Mouse (Mus musculus): Measurements from ENCODE around the gene Dact1. TPM values are rescaled to one million over a fixed set of nuclear protein-coding genes. Genes with fewer than 3 reads are reported as not detected.
A peak's percentile ranks its signal among the peaks of the same experiment; 100 is the strongest.

Gene Dact1
- polyA plus RNA-seq, 1 experiment from 2014 or later = 15.8 TPM

DNA sequence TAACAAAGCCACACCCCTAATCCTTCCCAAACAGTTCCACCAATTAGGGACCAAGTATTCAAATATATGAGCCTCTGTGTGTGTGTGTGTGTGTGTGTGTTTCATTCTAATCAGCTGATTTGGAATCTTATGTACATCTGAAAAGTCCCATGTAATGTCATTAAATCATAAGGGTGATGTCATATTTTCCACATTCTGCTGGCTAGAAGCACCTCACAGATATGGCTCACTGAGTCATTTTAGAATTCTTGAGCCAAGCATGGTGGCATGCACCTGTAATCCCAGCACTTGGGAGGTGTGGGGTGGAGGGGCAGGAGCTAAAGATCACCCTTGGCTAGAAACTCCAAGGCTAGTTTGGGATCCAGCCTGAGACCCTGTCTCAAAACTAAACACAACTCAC lies 24.3 kb upstream of the Dact1 start:
- H3K36me3 ChIP-seq (ENCODE audit: control insufficient read depth, insufficient read depth, low read length) = no peaks in the 10 kb centered on the region
- no peak overlapping the region for H3K4me3 ChIP-seq (ENCODE audit: low read length)
- peaks cover 3% of the 10 kb centered on the region; the same call in 1 of the 2 replicates for H3K4me1 ChIP-seq (ENCODE audit: control insufficient read depth, insufficient read depth, low read depth, low read length)
- H3K27me3 ChIP-seq (replicated peaks; ENCODE audit: control insufficient read depth, insufficient read depth, low read length) = no peaks in the 10 kb centered on the region; the same call in 1 of the 2 replicates
- H3K9me3 ChIP-seq (ENCODE audit: control insufficient read depth, low read length) = peaks cover 3% of the 10 kb centered on the region; the same call in 1 of the 2 replicates
- no peak overlapping the region for H3K4me2 ChIP-seq (ENCODE audit: low read length)
- no peak for ATAC-seq
- no peak overlapping the region for H3K9ac ChIP-seq (ENCODE audit: low read depth, low read length)
- H3K27ac ChIP-seq (ENCODE audit: low read depth, low read length) = no peak overlapping the region

DNA sequence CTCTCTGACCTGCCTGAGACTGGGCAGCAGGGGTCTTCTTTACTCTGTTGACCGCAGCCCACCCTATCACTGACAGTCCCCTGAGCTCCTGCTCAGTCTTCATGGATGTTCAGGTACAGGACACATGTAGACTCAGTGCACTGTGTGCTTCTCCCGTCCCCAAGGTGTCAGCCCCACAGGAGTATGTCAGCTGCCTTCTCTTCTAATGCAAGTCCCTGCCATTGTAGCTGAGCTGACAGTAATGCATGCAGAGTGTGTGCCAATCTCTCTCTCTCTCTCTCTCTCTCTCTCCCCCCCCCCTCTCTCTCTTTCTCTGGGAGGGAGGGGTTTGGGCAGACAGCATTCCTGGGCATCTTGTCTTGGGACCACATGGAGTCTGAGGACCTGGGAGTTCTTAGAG lies 19.2 kb upstream of the Dact1 start:
- peak; percentile 48; the same call in 1 of the 2 replicates for ATAC-seq
- 58% methylated on average over 2 of the region's 2 CpGs for WGBS
- H3K4me2 ChIP-seq (ENCODE audit: low read length) = no peak overlapping the region

DNA sequence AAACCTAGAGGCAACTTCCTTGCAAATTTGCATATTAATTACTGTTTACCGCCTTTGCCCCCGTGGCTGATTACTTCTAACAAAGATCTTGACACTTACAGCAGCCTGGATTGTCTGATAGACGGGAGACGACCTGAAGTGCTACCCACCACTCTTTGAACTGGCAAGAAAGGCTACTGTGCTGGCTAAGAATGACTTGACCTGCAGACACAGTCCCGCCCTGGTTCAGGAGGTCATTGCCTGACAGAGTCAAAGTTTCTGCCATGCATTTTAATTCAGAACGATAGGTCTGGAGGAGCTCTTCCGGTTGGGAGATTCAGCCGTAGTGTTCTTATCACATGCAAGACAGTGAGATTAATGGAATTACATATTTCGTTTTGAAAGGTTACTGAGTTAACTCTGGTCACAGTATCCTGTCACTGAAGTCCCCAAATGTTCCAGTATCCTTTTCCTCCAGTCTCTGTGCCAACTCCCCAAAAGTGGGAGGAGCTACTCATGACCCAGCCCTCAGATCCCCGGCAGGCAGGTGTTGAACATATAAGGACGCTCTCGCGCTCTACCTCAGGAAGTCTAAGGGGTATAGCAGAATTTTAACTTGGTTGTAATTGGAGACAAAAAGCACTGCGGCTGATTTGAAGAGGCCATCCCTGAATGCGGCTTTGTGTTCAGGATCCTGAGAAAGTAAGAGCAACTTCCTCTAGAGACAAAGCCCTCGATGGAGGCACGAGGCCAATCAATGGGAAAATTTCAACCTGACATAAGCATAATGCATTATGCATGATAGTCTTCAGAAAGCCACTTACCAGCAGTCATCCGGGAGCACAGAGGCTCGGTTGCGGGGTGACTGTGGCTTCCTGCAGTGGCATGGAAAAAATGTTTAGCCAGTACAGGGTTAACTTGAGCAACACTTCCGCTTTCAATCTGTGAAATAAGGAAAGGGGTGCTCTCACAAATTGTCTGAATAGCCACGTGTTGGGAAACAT lies 15.4 kb upstream of the Dact1 start:
- H3K9ac ChIP-seq (ENCODE audit: low read depth, low read length) = peak overlapping the region; percentile 37; the same call in 1 of the 2 replicates
- peak overlapping the region; percentile 30 for H3K4me3 ChIP-seq (ENCODE audit: low read length)
- peak overlapping the region; percentile 60 for H3K4me2 ChIP-seq (ENCODE audit: low read length)
- H3K9me3 ChIP-seq (ENCODE audit: control insufficient read depth, low read length) = no peaks in the 10 kb centered on the region
- no peak overlapping the region for H3K27ac ChIP-seq (ENCODE audit: low read depth, low read length)
- peak; percentile 34; the same call in 1 of the 2 replicates for ATAC-seq
- H3K27me3 ChIP-seq (replicated peaks; ENCODE audit: control insufficient read depth, insufficient read depth, low read length) = no peaks in the 10 kb centered on the region; the same call in 1 of the 2 replicates
- H3K36me3 ChIP-seq (ENCODE audit: control insufficient read depth, insufficient read depth, low read length) = no peaks in the 10 kb centered on the region
- 8% methylated on average over 22 of the region's 22 CpGs for WGBS
- peaks cover 5% of the 10 kb centered on the region; the same call in 1 of the 2 replicates for H3K4me1 ChIP-seq (ENCODE audit: control insufficient read depth, insufficient read depth, low read depth, low read length)

More for the DNA sequence above, 19.2 kb upstream of the Dact1 start:
- Histone ChIP-seq H3K4me1 (ENCODE audit: control insufficient read depth, insufficient read depth, low read depth, low read length) (peaks cover 5% of the 10 kb centered on the region; the same call in 1 of the 2 replicates), H3K9ac (ENCODE audit: low read depth, low read length) (no peak overlapping the region), H3K27me3 (replicated peaks; ENCODE audit: control insufficient read depth, insufficient read depth, low read length) (no peaks in the 10 kb centered on the region; the same call in 1 of the 2 replicates), H3K9me3 (ENCODE audit: control insufficient read depth, low read length) (no peaks in the 10 kb centered on the region), H3K4me3 (ENCODE audit: low read length) (no peak overlapping the region), H3K27ac (ENCODE audit: low read depth, low read length) (no peak overlapping the region), H3K36me3 (ENCODE audit: control insufficient read depth, insufficient read depth, low read length) (no peaks in the 10 kb centered on the region)

DNA sequence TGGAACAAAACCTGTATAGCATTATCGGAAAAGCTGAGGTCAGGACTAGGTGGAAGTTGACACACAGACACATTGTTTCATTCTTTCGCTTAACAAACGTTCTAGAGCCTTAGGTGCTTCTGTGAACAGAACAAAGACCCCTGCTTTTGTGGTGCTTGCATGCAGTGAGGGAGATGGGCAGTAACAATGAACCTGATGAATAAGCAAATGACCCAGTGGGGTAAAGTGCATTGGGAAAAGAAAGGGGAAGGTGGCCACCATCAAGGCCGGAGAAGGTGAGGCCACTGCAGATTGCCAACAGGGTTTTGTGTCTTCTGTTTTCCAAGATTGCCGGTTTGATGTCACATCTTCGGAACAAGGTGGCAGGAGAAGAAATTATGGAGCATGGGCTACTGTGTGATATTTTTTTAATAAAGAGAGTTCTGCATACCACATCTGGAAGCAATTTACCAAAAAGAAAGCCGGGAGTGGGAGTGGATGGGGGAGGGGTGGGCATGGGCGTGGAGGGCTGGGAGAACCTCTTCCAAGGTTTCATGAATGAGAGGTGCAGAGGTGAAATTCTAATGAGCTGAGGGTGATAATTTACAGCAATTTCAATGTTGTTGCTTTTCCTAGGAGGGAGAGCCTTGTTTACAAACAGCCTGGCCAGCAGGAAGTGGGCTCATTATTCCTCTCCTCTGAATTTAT lies 12.7 kb upstream of the Dact1 start:
- H3K27ac ChIP-seq (ENCODE audit: low read depth, low read length) = no peak overlapping the region
- no peak overlapping the region for H3K9ac ChIP-seq (ENCODE audit: low read depth, low read length)
- H3K36me3 ChIP-seq (ENCODE audit: control insufficient read depth, insufficient read depth, low read length) = no peaks in the 10 kb centered on the region
- ATAC-seq = no peak
- no peaks in the 10 kb centered on the region; the same call in 1 of the 2 replicates for H3K4me1 ChIP-seq (ENCODE audit: control insufficient read depth, insufficient read depth, low read depth, low read length)
- no peaks in the 10 kb centered on the region for H3K9me3 ChIP-seq (ENCODE audit: control insufficient read depth, low read length)
- no peak overlapping the region for H3K4me2 ChIP-seq (ENCODE audit: low read length)
- WGBS = 51% methylated on average over 8 of the region's 8 CpGs
- no peak overlapping the region for H3K4me3 ChIP-seq (ENCODE audit: low read length)
- no peaks in the 10 kb centered on the region for H3K27me3 ChIP-seq (replicated peaks; ENCODE audit: control insufficient read depth, insufficient read depth, low read length)

DNA sequence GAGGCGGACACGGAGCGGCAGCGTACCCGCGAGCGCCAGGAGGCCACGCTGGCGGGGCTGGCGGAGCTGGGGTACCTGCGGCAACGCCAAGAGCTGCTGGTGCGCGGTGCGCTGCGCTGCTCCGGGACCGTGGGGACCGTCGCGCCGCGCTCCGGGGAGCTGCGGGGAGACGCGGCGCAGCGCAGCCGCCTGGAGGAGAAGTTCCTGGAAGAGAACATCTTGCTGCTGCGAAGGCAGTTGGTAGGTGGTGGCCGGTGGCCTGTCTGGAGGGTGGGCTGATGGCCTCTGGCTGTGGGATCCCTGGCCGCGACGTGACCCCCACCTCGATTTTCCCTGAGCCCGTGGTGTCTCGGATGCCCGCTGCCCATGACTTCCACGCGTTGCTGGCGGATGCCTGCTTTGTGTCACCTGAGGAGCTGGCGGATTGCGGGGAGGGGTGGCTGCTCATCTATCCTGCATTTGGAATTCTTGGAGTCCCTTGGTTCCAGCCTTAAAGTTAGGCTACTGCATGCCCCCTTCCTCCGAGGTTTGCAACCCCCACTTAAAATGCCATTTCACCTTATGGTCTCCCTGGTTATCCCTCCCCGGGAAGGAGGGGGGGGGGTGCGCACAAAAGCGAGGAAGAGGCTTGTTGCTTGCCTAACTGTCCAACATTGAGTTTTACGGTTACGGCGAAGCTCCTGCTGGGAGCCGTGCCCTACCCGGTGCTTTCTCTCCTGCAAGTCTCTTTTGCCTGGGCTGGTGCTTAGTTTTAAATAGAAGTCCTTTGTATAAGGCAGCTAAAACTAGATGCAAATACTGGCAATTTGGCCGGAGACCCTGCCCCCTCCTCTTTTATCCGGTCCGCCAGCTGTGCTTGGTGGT lies 616 bp downstream of the Dact1 start:
- ATAC-seq = no peak; the same call in 1 of the 2 replicates

DNA sequence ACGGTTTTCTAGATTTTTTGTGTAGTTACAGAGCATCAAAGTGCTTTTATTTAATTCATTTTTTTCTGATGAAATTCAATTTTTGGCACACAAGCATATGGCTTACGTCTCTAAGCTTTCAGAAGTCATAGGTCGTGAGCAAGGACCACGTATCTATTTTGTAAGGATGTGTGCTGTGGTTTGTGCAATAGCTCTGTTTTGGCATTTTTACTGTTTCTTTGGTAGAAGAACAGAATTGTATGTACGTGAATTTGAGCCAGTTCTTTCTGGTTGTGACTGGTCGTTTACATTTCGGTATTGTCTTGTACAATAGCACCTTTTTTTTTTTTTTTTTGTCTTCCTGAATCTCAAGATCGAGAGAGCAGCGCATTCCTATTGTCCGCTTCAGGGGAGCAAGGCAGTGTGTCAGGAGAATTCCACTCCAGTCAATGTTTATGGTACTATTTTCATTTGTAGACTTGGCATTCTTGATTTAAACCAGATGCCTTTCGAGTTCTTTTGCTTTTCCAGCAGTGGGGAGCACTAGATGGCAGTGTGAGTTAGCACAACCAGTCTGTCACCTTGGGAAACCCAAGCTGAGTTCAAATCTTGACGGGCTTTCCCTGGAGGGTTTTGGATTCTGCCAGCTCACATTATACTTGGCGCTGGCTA lies 1.7 kb downstream of the Dact1 start:
- Histone ChIP-seq H3K4me1 (ENCODE audit: control insufficient read depth, insufficient read depth, low read depth, low read length) (peaks cover 5% of the 10 kb centered on the region), H3K36me3 (ENCODE audit: control insufficient read depth, insufficient read depth, low read length) (peaks cover 9% of the 10 kb centered on the region), H3K9ac (ENCODE audit: low read depth, low read length) (peak overlapping the region; percentile 95), H3K4me2 (ENCODE audit: low read length) (peak overlapping the region; percentile 80), H3K27me3 (replicated peaks; ENCODE audit: control insufficient read depth, insufficient read depth, low read length) (no peaks in the 10 kb centered on the region), H3K27ac (ENCODE audit: low read depth, low read length) (peak overlapping the region; percentile 36; the same call in 1 of the 2 replicates), H3K9me3 (ENCODE audit: control insufficient read depth, low read length) (no peaks in the 10 kb centered on the region), H3K4me3 (ENCODE audit: low read length) (peak overlapping the region; percentile 70)
- ATAC-seq = no peak
- 16% methylated on average over 13 of the region's 13 CpGs for WGBS

More for the DNA sequence above, 616 bp downstream of the Dact1 start:
- H3K4me2 ChIP-seq (ENCODE audit: low read length) = peak overlapping the region; percentile 80
- peak overlapping the region; percentile 92 for H3K27ac ChIP-seq (ENCODE audit: low read depth, low read length)
- H3K36me3 ChIP-seq (ENCODE audit: control insufficient read depth, insufficient read depth, low read length) = peaks cover 4% of the 10 kb centered on the region; the same call in 1 of the 2 replicates
- under 1% methylated on average over 54 of the region's 56 CpGs for WGBS
- no peaks in the 10 kb centered on the region for H3K9me3 ChIP-seq (ENCODE audit: control insufficient read depth, low read length)
- peak overlapping the region; percentile 70 for H3K4me3 ChIP-seq (ENCODE audit: low read length)
- no peaks in the 10 kb centered on the region for H3K27me3 ChIP-seq (replicated peaks; ENCODE audit: control insufficient read depth, insufficient read depth, low read length)
- peaks cover 5% of the 10 kb centered on the region for H3K4me1 ChIP-seq (ENCODE audit: control insufficient read depth, insufficient read depth, low read depth, low read length)
- peak overlapping the region; percentile 95 for H3K9ac ChIP-seq (ENCODE audit: low read depth, low read length)

DNA sequence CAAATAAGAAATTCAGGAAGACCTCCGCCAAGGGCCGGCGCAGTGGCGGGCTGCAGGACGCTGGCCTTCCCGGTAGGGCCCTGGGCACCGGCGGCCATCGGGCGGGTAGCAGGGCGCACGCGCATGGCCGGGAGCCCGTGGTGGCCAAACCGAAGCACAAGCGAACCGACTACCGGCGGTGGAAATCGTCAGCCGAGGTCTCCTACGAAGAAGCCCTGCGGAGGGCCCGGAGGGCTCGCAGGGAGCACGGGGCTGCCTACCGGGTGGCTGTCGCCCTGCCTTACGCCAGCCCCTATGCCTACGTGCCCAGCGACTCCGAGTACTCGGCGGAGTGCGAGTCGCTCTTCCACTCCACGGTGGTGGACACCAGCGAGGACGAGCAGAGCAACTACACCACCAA lies 8.6 kb downstream of the Dact1 start:
- no peak overlapping the region for H3K27ac ChIP-seq (ENCODE audit: low read depth, low read length)
- H3K4me3 ChIP-seq (ENCODE audit: low read length) = no peak overlapping the region
- no peaks in the 10 kb centered on the region for H3K4me1 ChIP-seq (ENCODE audit: control insufficient read depth, insufficient read depth, low read depth, low read length)
- H3K9me3 ChIP-seq (ENCODE audit: control insufficient read depth, low read length) = peaks cover 8% of the 10 kb centered on the region
- 92% methylated on average over 39 of the region's 40 CpGs for WGBS
- no peak for ATAC-seq
- H3K36me3 ChIP-seq (ENCODE audit: control insufficient read depth, insufficient read depth, low read length) = peaks cover 34% of the 10 kb centered on the region
- no peak overlapping the region for H3K4me2 ChIP-seq (ENCODE audit: low read length)
- no peaks in the 10 kb centered on the region for H3K27me3 ChIP-seq (replicated peaks; ENCODE audit: control insufficient read depth, insufficient read depth, low read length)
- H3K9ac ChIP-seq (ENCODE audit: low read depth, low read length) = no peak overlapping the region

DNA sequence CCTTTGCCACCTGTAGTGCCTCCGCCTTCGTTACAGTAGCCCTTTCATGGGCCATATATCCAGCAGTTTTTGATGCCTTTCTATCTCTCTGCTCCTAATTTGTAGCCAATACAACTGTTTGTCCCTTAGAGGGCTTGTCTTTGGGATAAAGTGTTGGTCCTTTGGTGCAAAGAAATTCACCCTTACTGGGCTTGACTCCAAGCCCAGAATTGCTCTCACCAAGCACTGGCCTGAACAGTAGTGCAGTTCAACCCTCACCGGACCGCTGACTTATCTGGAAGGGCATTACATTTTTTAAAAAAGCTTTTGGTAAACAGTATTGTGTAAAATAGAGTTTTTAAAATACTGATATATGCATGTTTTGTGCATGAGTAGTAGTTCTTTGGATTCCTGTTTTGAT lies 9.9 kb downstream of the Dact1 start:
- no peaks in the 10 kb centered on the region for H3K4me1 ChIP-seq (ENCODE audit: control insufficient read depth, insufficient read depth, low read depth, low read length)
- H3K27me3 ChIP-seq (replicated peaks; ENCODE audit: control insufficient read depth, insufficient read depth, low read length) = no peaks in the 10 kb centered on the region
- WGBS = 97% methylated on average over 4 of the region's 4 CpGs
- H3K4me2 ChIP-seq (ENCODE audit: low read length) = no peak overlapping the region
- no peak for ATAC-seq
- no peak overlapping the region for H3K9ac ChIP-seq (ENCODE audit: low read depth, low read length)
- no peak overlapping the region for H3K27ac ChIP-seq (ENCODE audit: low read depth, low read length)
- H3K36me3 ChIP-seq (ENCODE audit: control insufficient read depth, insufficient read depth, low read length) = peaks cover 31% of the 10 kb centered on the region
- H3K4me3 ChIP-seq (ENCODE audit: low read length) = no peak overlapping the region
- H3K9me3 ChIP-seq (ENCODE audit: control insufficient read depth, low read length) = peaks cover 8% of the 10 kb centered on the region

Measured in hindbrain, embryonic 16.5 days (tissue).